Mouse (Mus musculus): ENCODE data around the gene Gm10521. TPM values are rescaled to one million over a fixed set of nuclear protein-coding genes. Genes with fewer than 3 reads are reported as not detected.
"Not testable (repeated sequence)": the region's sequence is repeated elsewhere in the genome, so short reads cannot be mapped to it uniquely, and the experiment has no call there.

The Gm10521 gene
- polyA plus RNA-seq (2014; fragmentation: Nextera tagmentation; extraction: Ambion mirVana) = not detected in 2 replicates

- not testable (repeated sequence) for H3K27me3 ChIP-seq (replicated peaks; ENCODE audit: control insufficient read depth, insufficient read depth, low read length); H3K4me1 ChIP-seq (ENCODE audit: control insufficient read depth, insufficient read depth, low read length); H3K9me3 ChIP-seq (replicated peaks; ENCODE audit: control insufficient read depth, low read length); H3K36me3 ChIP-seq (ENCODE audit: control insufficient read depth, insufficient read depth, low read length); H3K27ac ChIP-seq (ENCODE audit: low read depth, low read length); ATAC-seq; H3K4me2 ChIP-seq (ENCODE audit: low read length); DNase-seq (ENCODE audit: low spot score); H3K4me3 ChIP-seq (ENCODE audit: low read depth, low read length); H3K9ac ChIP-seq (ENCODE audit: low read length)
- WGBS = 77% methylated on average over 5 of the region's 5 CpGs
Measured at GRCm38 (mm10) chr1:171895364-171895763, at the start of gene Gm10521. Gm10521 (plus strand) TSS chr1:171895664.

- ATAC-seq (no peak), DNase-seq (ENCODE audit: low spot score) (no peak)
- Histone ChIP-seq H3K4me2 (ENCODE audit: low read length) (no peak overlapping the region), H3K4me3 (ENCODE audit: low read depth, low read length) (no peak overlapping the region), H3K27ac (ENCODE audit: low read depth, low read length) (no peak overlapping the region), H3K9me3 (replicated peaks; ENCODE audit: control insufficient read depth, low read length) (no peaks in the 10 kb centered on the region), H3K9ac (ENCODE audit: low read length) (no peak overlapping the region), H3K36me3 (ENCODE audit: control insufficient read depth, insufficient read depth, low read length) (no peaks in the 10 kb centered on the region), H3K4me1 (ENCODE audit: control insufficient read depth, insufficient read depth, low read length) (no peaks in the 10 kb centered on the region), H3K27me3 (replicated peaks; ENCODE audit: control insufficient read depth, insufficient read depth, low read length) (no peaks in the 10 kb centered on the region)
Measured at GRCm38 (mm10) chr1:171848201-171848600, 47.3 kb upstream of the Gm10521 start.

GRCm38 (mm10) chr1:171848757-171849156 is 46.7 kb upstream of the Gm10521 start:
- Histone ChIP-seq H3K4me2 (ENCODE audit: low read length) (no peak overlapping the region), H3K36me3 (ENCODE audit: control insufficient read depth, insufficient read depth, low read length) (no peaks in the 10 kb centered on the region), H3K27ac (ENCODE audit: low read depth, low read length) (no peak overlapping the region), H3K4me3 (ENCODE audit: low read depth, low read length) (no peak overlapping the region), H3K9ac (ENCODE audit: low read length) (no peak overlapping the region), H3K4me1 (ENCODE audit: control insufficient read depth, insufficient read depth, low read length) (no peaks in the 10 kb centered on the region), H3K9me3 (replicated peaks; ENCODE audit: control insufficient read depth, low read length) (no peaks in the 10 kb centered on the region), H3K27me3 (replicated peaks; ENCODE audit: control insufficient read depth, insufficient read depth, low read length) (no peaks in the 10 kb centered on the region)
- WGBS = 86% methylated on average over 4 of the region's 4 CpGs
- ATAC-seq = no peak
- DNase-seq (ENCODE audit: low spot score) = no peak

- Histone ChIP-seq H3K27ac (ENCODE audit: low read depth, low read length) (no peak overlapping the region), H3K4me1 (ENCODE audit: control insufficient read depth, insufficient read depth, low read length) (no peaks in the 10 kb centered on the region), H3K9me3 (replicated peaks; ENCODE audit: control insufficient read depth, low read length) (no peaks in the 10 kb centered on the region), H3K27me3 (replicated peaks; ENCODE audit: control insufficient read depth, insufficient read depth, low read length) (no peaks in the 10 kb centered on the region), H3K9ac (ENCODE audit: low read length) (no peak overlapping the region), H3K36me3 (ENCODE audit: control insufficient read depth, insufficient read depth, low read length) (no peaks in the 10 kb centered on the region), H3K4me3 (ENCODE audit: low read depth, low read length) (no peak overlapping the region), H3K4me2 (ENCODE audit: low read length) (no peak overlapping the region)
- 89% methylated on average over 5 of the region's 5 CpGs for WGBS
- ATAC-seq = no peak
- no peak for DNase-seq (ENCODE audit: low spot score)
Measured at GRCm38 (mm10) chr1:171849454-171849853, 46.0 kb upstream of the Gm10521 start.

DNA sequence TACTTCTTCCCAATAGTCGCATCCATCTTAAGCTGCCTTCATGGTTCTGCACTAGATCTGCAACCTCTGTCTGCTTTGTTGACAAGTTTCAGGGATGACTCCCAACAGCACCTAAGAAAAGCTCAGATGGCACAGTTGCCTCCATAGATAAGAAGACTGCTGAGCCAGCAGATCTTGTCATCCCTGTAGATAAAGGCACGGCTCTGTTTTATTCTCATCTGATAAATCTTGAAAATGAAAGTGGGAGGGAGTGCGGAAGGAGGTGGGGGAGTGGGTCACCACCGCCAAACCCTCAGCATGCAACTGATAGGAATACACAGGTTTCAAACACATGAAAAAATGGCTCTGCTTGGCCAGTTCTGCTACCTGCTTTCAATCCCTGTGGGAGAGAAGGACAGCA is 30.0 kb upstream of the Gm10521 start:
- H3K9me3 ChIP-seq (replicated peaks; ENCODE audit: control insufficient read depth, low read length) = no peaks in the 10 kb centered on the region
- no peak overlapping the region for H3K27ac ChIP-seq (ENCODE audit: low read depth, low read length)
- ATAC-seq (no peak), DNase-seq (ENCODE audit: low spot score) (no peak)
- H3K36me3 ChIP-seq (ENCODE audit: control insufficient read depth, insufficient read depth, low read length) = no peaks in the 10 kb centered on the region
- 93% methylated on average over 4 of the region's 4 CpGs for WGBS
- H3K4me2 ChIP-seq (ENCODE audit: low read length) = no peak overlapping the region
- no peak overlapping the region for H3K4me3 ChIP-seq (ENCODE audit: low read depth, low read length)
- no peak overlapping the region for H3K9ac ChIP-seq (ENCODE audit: low read length)
- H3K27me3 ChIP-seq (replicated peaks; ENCODE audit: control insufficient read depth, insufficient read depth, low read length) = no peaks in the 10 kb centered on the region
- H3K4me1 ChIP-seq (ENCODE audit: control insufficient read depth, insufficient read depth, low read length) = no peaks in the 10 kb centered on the region

DNA sequence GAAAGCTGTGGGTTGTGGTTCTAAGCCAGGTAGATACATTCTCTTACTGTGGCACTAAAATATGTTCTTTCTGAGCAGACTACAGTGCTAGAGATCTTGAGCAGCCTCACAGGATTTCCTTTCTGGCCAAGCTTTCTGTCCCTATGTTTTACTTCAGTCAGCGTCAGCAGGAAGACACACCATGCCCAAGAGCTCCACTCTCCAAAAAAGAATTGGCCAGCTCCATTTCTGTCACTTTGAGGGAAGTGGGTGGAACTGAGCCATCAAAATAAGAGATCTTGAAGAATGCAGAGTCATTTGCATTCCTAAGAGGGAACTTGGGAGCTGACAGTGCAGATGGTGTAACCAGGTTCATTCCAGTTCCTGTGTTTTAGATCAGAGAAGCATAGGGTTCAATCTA is 8.5 kb upstream of the Gm10521 start:
- ATAC-seq (no peak), DNase-seq (ENCODE audit: low spot score) (no peak)
- no peaks in the 10 kb centered on the region for H3K9me3 ChIP-seq (replicated peaks; ENCODE audit: control insufficient read depth, low read length)
- no peak overlapping the region for H3K27ac ChIP-seq (ENCODE audit: low read depth, low read length)
- H3K36me3 ChIP-seq (ENCODE audit: control insufficient read depth, insufficient read depth, low read length) = no peaks in the 10 kb centered on the region
- H3K27me3 ChIP-seq (replicated peaks; ENCODE audit: control insufficient read depth, insufficient read depth, low read length) = no peaks in the 10 kb centered on the region
- no peak overlapping the region for H3K4me3 ChIP-seq (ENCODE audit: low read depth, low read length)
- H3K4me2 ChIP-seq (ENCODE audit: low read length) = no peak overlapping the region
- 81% methylated on average over 1 of the region's 1 CpGs for WGBS
- H3K9ac ChIP-seq (ENCODE audit: low read length) = no peak overlapping the region
- H3K4me1 ChIP-seq (ENCODE audit: control insufficient read depth, insufficient read depth, low read length) = no peaks in the 10 kb centered on the region

GRCm38 (mm10) chr1:171904011-171904410 is 8.5 kb downstream of the Gm10521 start:
- no peak for ATAC-seq
- Histone ChIP-seq H3K9ac (ENCODE audit: low read length) (no peak overlapping the region), H3K36me3 (ENCODE audit: control insufficient read depth, insufficient read depth, low read length) (no peaks in the 10 kb centered on the region), H3K9me3 (replicated peaks; ENCODE audit: control insufficient read depth, low read length) (no peaks in the 10 kb centered on the region), H3K4me1 (ENCODE audit: control insufficient read depth, insufficient read depth, low read length) (no peaks in the 10 kb centered on the region), H3K27me3 (replicated peaks; ENCODE audit: control insufficient read depth, insufficient read depth, low read length) (no peaks in the 10 kb centered on the region), H3K4me3 (ENCODE audit: low read depth, low read length) (no peak overlapping the region), H3K4me2 (ENCODE audit: low read length) (no peak overlapping the region), H3K27ac (ENCODE audit: low read depth, low read length) (no peak overlapping the region)
- 92% methylated on average over 1 of the region's 1 CpGs for WGBS
- DNase-seq (ENCODE audit: low spot score) = no peak

- Histone ChIP-seq H3K4me2 (ENCODE audit: low read length) (no peak overlapping the region), H3K27me3 (replicated peaks; ENCODE audit: control insufficient read depth, insufficient read depth, low read length) (no peaks in the 10 kb centered on the region), H3K27ac (ENCODE audit: low read depth, low read length) (no peak overlapping the region), H3K36me3 (ENCODE audit: control insufficient read depth, insufficient read depth, low read length) (no peaks in the 10 kb centered on the region), H3K4me1 (ENCODE audit: control insufficient read depth, insufficient read depth, low read length) (no peaks in the 10 kb centered on the region), H3K4me3 (ENCODE audit: low read depth, low read length) (no peak overlapping the region), H3K9ac (ENCODE audit: low read length) (no peak overlapping the region), H3K9me3 (replicated peaks; ENCODE audit: control insufficient read depth, low read length) (no peaks in the 10 kb centered on the region)
- 70% methylated on average over 13 of the region's 13 CpGs for WGBS
- ATAC-seq (no peak), DNase-seq (ENCODE audit: low spot score) (no peak)
Measured at GRCm38 (mm10) chr1:171915638-171916458, 20.4 kb downstream of the Gm10521 start.

- Histone ChIP-seq H3K9ac (ENCODE audit: low read length) (no peak within 1 kb of the TSS), H3K4me3 (ENCODE audit: low read depth, low read length) (no peak within 1 kb of the TSS), H3K36me3 (ENCODE audit: control insufficient read depth, insufficient read depth, low read length) (no peaks in the 10 kb centered on the region), H3K27ac (ENCODE audit: low read depth, low read length) (no peak within 1 kb of the TSS), H3K9me3 (replicated peaks; ENCODE audit: control insufficient read depth, low read length) (no peaks in the 10 kb centered on the region), H3K4me1 (ENCODE audit: control insufficient read depth, insufficient read depth, low read length) (no peaks in the 10 kb centered on the region), H3K4me2 (ENCODE audit: low read length) (no peak within 1 kb of the TSS), H3K27me3 (replicated peaks; ENCODE audit: control insufficient read depth, insufficient read depth, low read length) (no peaks in the 10 kb centered on the region)
- WGBS = 84% methylated on average over 14 of the region's 14 CpGs
- ATAC-seq (no peak), DNase-seq (ENCODE audit: low spot score) (no peak)
Measured at GRCm38 (mm10) chr1:171917305-171918039, 22.0 kb downstream of the Gm10521 start, which contains the start of gene Slamf6. Slamf6 (plus strand) TSS chr1:171917515.
